Mouse (Mus musculus) MEL (cell line): ENCODE results near the gene Col9a2. TPM values are rescaled to one million over a fixed set of nuclear protein-coding genes. Genes with fewer than 3 reads are reported as not detected.

ENCODE experiments used
- DNase-seq: peaks from one replicate; pipeline ENCODE4 v3.0.0; 2011; ENCODE audit warnings: low read depth, low spot score
- H3K27ac ChIP-seq: 2 replicates; pipeline ENCODE4 v1.5.1; 2012; ENCODE audit warnings: low read depth, mild to moderate bottlenecking, control low read depth, low read length, moderate library complexity; ENCODE audit not compliant: control insufficient read depth
- H3K27me3 ChIP-seq, 2 experiments: fragments of 150-350 bp in 1 of 2; sonication (generic) in 1 of 2; 2 replicates each; pipeline ENCODE4 v1.6.1; 2012; ENCODE audit warnings: low read length in 2 of 2, mild to moderate bottlenecking in 2 of 2, improper control_type of control experiment in 1 of 2, moderate library complexity in 1 of 2; ENCODE audit not compliant: insufficient read depth in 2 of 2, control insufficient read depth in 1 of 2
- H3K36me3 ChIP-seq, 2 experiments: 2 replicates each; pipeline ENCODE4 v1.6.1; 2012 to 2014; ENCODE audit warnings: low read length in 2 of 2, improper control_type of control experiment in 1 of 2, inconsistent platforms in 1 of 2, mild to moderate bottlenecking in 1 of 2; ENCODE audit not compliant: insufficient read depth in 2 of 2, control insufficient read depth in 1 of 2
- H3K4me1 ChIP-seq, 2 experiments: fragments of 150-350 bp in 1 of 2; sonication (generic) in 1 of 2; 2 replicates each; pipeline ENCODE4 v1.6.1; 2012; ENCODE audit warnings: low read length in 2 of 2, improper control_type of control experiment in 1 of 2, mild to moderate bottlenecking in 1 of 2; ENCODE audit not compliant: insufficient read depth in 2 of 2, control insufficient read depth in 1 of 2
- H3K4me3 ChIP-seq, 2 experiments: fragments of 150-350 bp in 1 of 2; sonication (generic) in 1 of 2; 2 replicates each; pipeline ENCODE4 v1.5.1; 2012; ENCODE audit warnings: low read depth in 2 of 2, low read length in 2 of 2, mild to moderate bottlenecking in 2 of 2, moderate library complexity in 2 of 2, control low read depth in 1 of 2, improper control_type of control experiment in 1 of 2; ENCODE audit not compliant: control insufficient read depth in 1 of 2, insufficient read depth in 1 of 2
- H3K79me2 ChIP-seq: 2 replicates; pipeline ENCODE4 v1.6.1; 2012; ENCODE audit warnings: mild to moderate bottlenecking, low read length, moderate library complexity; ENCODE audit not compliant: control insufficient read depth, poor library complexity, insufficient read depth
- H3K9ac ChIP-seq: 2 replicates; pipeline ENCODE4 v1.6.1; 2012; ENCODE audit warnings: low read depth, mild to moderate bottlenecking, control low read depth, low read length, moderate library complexity; ENCODE audit not compliant: control insufficient read depth, poor library complexity, severe bottlenecking
- H3K9me3 ChIP-seq: fragments of 150-350 bp; sonication (generic); replicated peaks from 2 replicates; pipeline ENCODE4 v1.6.1; 2012; ENCODE audit warnings: mild to moderate bottlenecking, low read length, improper control_type of control experiment, moderate library complexity; ENCODE audit not compliant: insufficient read depth
- BHLHE40 ChIP-seq: IDR thresholded peaks from 2 replicates; pipeline ENCODE4 v1.6.1; 2012; ENCODE audit warnings: low read depth, mild to moderate bottlenecking, inconsistent platforms, low read length, improper control_type of control experiment, borderline replicate concordance
- CHD1 ChIP-seq: IDR thresholded peaks from 2 replicates; pipeline ENCODE4 v1.6.1; 2012; ENCODE audit warnings: low read depth, mild to moderate bottlenecking, inconsistent platforms, low read length, improper control_type of control experiment
- CHD2 ChIP-seq: IDR thresholded peaks from 2 replicates; pipeline ENCODE4 v1.6.1; 2011; ENCODE audit warnings: low read length, improper control_type of control experiment
- CTCF ChIP-seq, 3 experiments: IDR thresholded peaks in 2 of 3; conservative IDR thresholded peaks in 1 of 3; 2 replicates each; pipeline ENCODE4 v1.5.1; 2011 to 2012; ENCODE audit warnings: low read length in 3 of 3, low read depth in 2 of 3, mild to moderate bottlenecking in 2 of 3, improper control_type of control experiment in 1 of 3, inconsistent platforms in 1 of 3, mixed read lengths in 1 of 3, moderate library complexity in 1 of 3; ENCODE audit not compliant: control insufficient read depth in 1 of 3, insufficient read depth in 1 of 3, poor library complexity in 1 of 3, severe bottlenecking in 1 of 3
- ELF1 ChIP-seq: IDR thresholded peaks from 2 replicates; pipeline ENCODE4 v1.6.1; 2014; ENCODE audit warnings: low read depth, mild to moderate bottlenecking, inconsistent platforms, low read length, improper control_type of control experiment, moderate library complexity
- EP300 ChIP-seq, 2 experiments: IDR thresholded peaks; 2 replicates each; pipeline ENCODE4 v1.6.1; 2011; ENCODE audit warnings: improper control_type of control experiment in 2 of 2, low read length in 2 of 2, low read depth in 1 of 2, mild to moderate bottlenecking in 1 of 2
- ETS1 ChIP-seq: IDR thresholded peaks from 2 replicates; pipeline ENCODE4 v1.6.1; 2012; ENCODE audit warnings: low read depth, mild to moderate bottlenecking, inconsistent platforms, low read length, improper control_type of control experiment, moderate library complexity
- GABPA ChIP-seq: IDR thresholded peaks from 2 replicates; pipeline ENCODE4 v1.6.1; 2012; ENCODE audit warnings: low read depth, mild to moderate bottlenecking, inconsistent platforms, low read length, improper control_type of control experiment, moderate library complexity
- HCFC1 ChIP-seq: IDR thresholded peaks from 2 replicates; pipeline ENCODE4 v1.6.1; 2012; ENCODE audit warnings: low read depth, mild to moderate bottlenecking, inconsistent platforms, low read length, improper control_type of control experiment, moderate library complexity
- JUND ChIP-seq: IDR thresholded peaks from 2 replicates; pipeline ENCODE4 v1.6.1; 2011; ENCODE audit warnings: low read depth, mild to moderate bottlenecking, improper control_type of control experiment, low read length
- MAZ ChIP-seq: IDR thresholded peaks from 2 replicates; pipeline ENCODE4 v1.6.1; 2012; ENCODE audit warnings: low read depth, mild to moderate bottlenecking, inconsistent platforms, low read length, improper control_type of control experiment
- MXI1 ChIP-seq: IDR thresholded peaks from 2 replicates; pipeline ENCODE4 v1.6.1; 2011; ENCODE audit warnings: mild to moderate bottlenecking, low read depth, low read length, improper control_type of control experiment
- NRF1 ChIP-seq: IDR thresholded peaks from 2 replicates; pipeline ENCODE4 v1.6.1; 2014; ENCODE audit warnings: low read depth, mild to moderate bottlenecking, inconsistent platforms, low read length, improper control_type of control experiment, moderate library complexity; ENCODE audit not compliant: poor library complexity, insufficient read depth, severe bottlenecking
- POLR2AphosphoS2 ChIP-seq: IDR thresholded peaks from 2 replicates; pipeline ENCODE4 v1.6.1; 2011; ENCODE audit warnings: low read length, improper control_type of control experiment
- POLR2AphosphoS5 ChIP-seq: IDR thresholded peaks from 2 replicates; pipeline ENCODE4 v1.6.1; 2012; ENCODE audit warnings: low read depth, borderline replicate concordance, mild to moderate bottlenecking, inconsistent platforms, low read length, moderate library complexity, mixed read lengths
- RAD21 ChIP-seq: IDR thresholded peaks from 2 replicates; pipeline ENCODE4 v1.6.1; 2011; ENCODE audit warnings: mild to moderate bottlenecking, low read depth, low read length, improper control_type of control experiment
- RCOR1 ChIP-seq: IDR thresholded peaks from 2 replicates; pipeline ENCODE4 v1.6.1; 2012; ENCODE audit warnings: low read depth, mild to moderate bottlenecking, inconsistent platforms, low read length, improper control_type of control experiment
- SMC3 ChIP-seq: IDR thresholded peaks from 2 replicates; pipeline ENCODE4 v1.6.1; 2011; ENCODE audit warnings: low read depth, low read length, improper control_type of control experiment
- TBP ChIP-seq: IDR thresholded peaks from 2 replicates; pipeline ENCODE4 v1.8.0; 2011; ENCODE audit warnings: low read depth, low read length, improper control_type of control experiment
- ZKSCAN1 ChIP-seq: IDR thresholded peaks from 2 replicates; pipeline ENCODE4 v1.6.1; 2012; ENCODE audit warnings: low read depth, mild to moderate bottlenecking, inconsistent platforms, low read length, improper control_type of control experiment, moderate library complexity
- ZMIZ1 ChIP-seq: IDR thresholded peaks from 2 replicates; pipeline ENCODE4 v1.6.1; 2012; ENCODE audit warnings: low read depth, mild to moderate bottlenecking, inconsistent platforms, low read length, improper control_type of control experiment, moderate library complexity
- ZNF384 ChIP-seq: IDR thresholded peaks from 2 replicates; pipeline ENCODE4 v1.6.1; 2012; ENCODE audit warnings: low read depth, mild to moderate bottlenecking, inconsistent platforms, low read length, improper control_type of control experiment
- polyA plus RNA-seq, 2 experiments: library from polyadenylated mRNA; stranded (reverse) in 1 of 2; unstranded in 1 of 2; fragments of >175 nt in 1 of 2; fragments of >200 nt in 1 of 2; gene quantifications; 2 replicates each; pipeline versions ENCODE4 v1.2.1 to v1.2.4; 2012; ENCODE audit warnings: low replicate concordance in 2 of 2, low read depth in 1 of 2; ENCODE audit not compliant: insufficient read length in 2 of 2, insufficient read depth in 1 of 2, missing spikeins in 1 of 2
- total RNA-seq: library from RNA; depleted of rRNA; stranded (reverse); fragments of 300-350 nt; gene quantifications from 2 replicates; pipeline ENCODE4 v1.2.3, GENCODE M21; 2012; rRNA removed

The Col9a2 gene
- total and polyA plus RNA-seq, 3 experiments = 0.12 TPM; not detected in 2

GRCm38 (mm10) chr4:121097650-121098378 lies 58.6 kb downstream of the Col9a2 start, which contains the start of gene Zmpste24 (continued):
- TF ChIP-seq NRF1 (no peak), EP300 (IDR thresholded peaks at IDR 0.05; ENCODE audit: low read depth in 1 of 2, low read length in 2 of 2) (peak in 1 of 2 experiments; percentile 15; a peak in 1 of 4 replicates), BHLHE40 (no peak), RCOR1 (no peak), ETS1 (peak; percentile 51; the same call in 1 of the 2 replicates), HCFC1 (peak; percentile 93), CHD1 (no peak), TBP (peak; percentile 93), POLR2AphosphoS5 (no peak), MXI1 (peak; percentile 94), RAD21 (no peak), GABPA (no peak), CTCF (IDR thresholded peaks at IDR 0.05 in 2 of 3, conservative IDR thresholded peaks at IDR 0.05 in 1 of 3; ENCODE audit: control insufficient read depth in 1 of 3, insufficient read depth in 1 of 3, low read depth in 2 of 3, low read length in 3 of 3, poor library complexity in 1 of 3, severe bottlenecking in 1 of 3) (no peak), SMC3 (no peak), ELF1 (peak; percentile 91)

GRCm38 (mm10) chr4:121103304-121103703 lies 64.1 kb downstream of the Col9a2 start:
- Histone ChIP-seq H3K9ac (no peak overlapping the region), H3K36me3 (no peaks in the 10 kb centered on the region), H3K27me3 (peaks cover 0 to 4% of the 10 kb centered on the region in 2 experiments; a peak in 3 of 4 replicates), H3K4me3 (no peak overlapping the region), H3K4me1 (peaks cover 0 to 3% of the 10 kb centered on the region in 2 experiments; a peak in 1 of 4 replicates), H3K9me3 (no peaks in the 10 kb centered on the region), H3K79me2 (no peaks in the 10 kb centered on the region), H3K27ac (no peak overlapping the region)
- DNase-seq = no peak
- TF ChIP-seq GABPA (no peak), SMC3 (no peak), RAD21 (no peak), ZNF384 (no peak), BHLHE40 (no peak), ZKSCAN1 (no peak), TBP (no peak), CHD2 (no peak), ZMIZ1 (no peak), RCOR1 (no peak), JUND (no peak), HCFC1 (no peak), CTCF (IDR thresholded peaks at IDR 0.05 in 2 of 3, conservative IDR thresholded peaks at IDR 0.05 in 1 of 3; ENCODE audit: control insufficient read depth in 1 of 3, insufficient read depth in 1 of 3, low read depth in 2 of 3, low read length in 3 of 3, poor library complexity in 1 of 3, severe bottlenecking in 1 of 3) (no peak), POLR2AphosphoS2 (no peak), MAZ (no peak), NRF1 (no peak)

Other genes with a start within 250 kb of the Col9a2 start
- 39.5 and 45.9 TPM in 2 replicates for gene Nfyc, start 207.8 kb upstream of the Col9a2 start, total RNA-seq
- 100 to 1,000 TPM in 1 of 2 experiments, 10 to 100 TPM in 1; 64.8 to 178 TPM for gene Nfyc, start 207.8 kb upstream of the Col9a2 start, polyA plus RNA-seq
- gene Rims3, start 184.6 kb upstream of the Col9a2 start, total RNA-seq = not detected in 2 replicates
- gene Rims3, start 184.6 kb upstream of the Col9a2 start, polyA plus RNA-seq = under 1 TPM in 1 of 2 experiments, not detected in 1; 0.07 TPM
- gene Exo5, start 114.4 kb upstream of the Col9a2 start, total RNA-seq = 17.8 and 18.1 TPM in 2 replicates
- 10 to 100 TPM in 1 of 2 experiments, not detected in 1; 20.6 TPM for gene Exo5, start 114.4 kb upstream of the Col9a2 start, polyA plus RNA-seq
- gene Zfp69, start 87.7 kb upstream of the Col9a2 start, total RNA-seq = 1.8 and 2.0 TPM in 2 replicates
- 1 to 10 TPM in 1 of 2 experiments, not detected in 1; 4.3 TPM for gene Zfp69, start 87.7 kb upstream of the Col9a2 start, polyA plus RNA-seq
- 33.8 and 36.5 TPM in 2 replicates for gene Smap2, start 22.1 kb upstream of the Col9a2 start, total RNA-seq
- gene Smap2, start 22.1 kb upstream of the Col9a2 start, polyA plus RNA-seq = 100 to 1,000 TPM in 1 of 2 experiments, 10 to 100 TPM in 1; 83.5 to 118 TPM
- gene Zmpste24, start 58.9 kb downstream of the Col9a2 start, total RNA-seq = 33.9 and 37.6 TPM in 2 replicates
- 10 to 100 TPM; 44.7 to 70.6 TPM for gene Zmpste24, start 58.9 kb downstream of the Col9a2 start, polyA plus RNA-seq
- gene Tmco2, start 69.8 kb downstream of the Col9a2 start, total RNA-seq = not detected in 2 replicates
- not detected for gene Tmco2, start 69.8 kb downstream of the Col9a2 start, polyA plus RNA-seq
- gene Rlf, start 175.7 kb downstream of the Col9a2 start, total RNA-seq = 17.3 and 21.0 TPM in 2 replicates
- 10 to 100 TPM; 14.1 to 54.0 TPM for gene Rlf, start 175.7 kb downstream of the Col9a2 start, polyA plus RNA-seq